Mouse (Mus musculus) thymus, postnatal 25 days (tissue): ENCODE measurements around the gene Nktr.

Experiments
- DNase-seq: peaks from one replicate; pipeline ENCODE4 v3.0.0; 2022

The Nktr gene

GRCm38 (mm10) chr9:121708506-121709486 lies 10.2 kb upstream of the Nktr start:
- no peak for DNase-seq

GRCm38 (mm10) chr9:121709898-121710583 lies 8.9 kb upstream of the Nktr start, which contains the start of gene Ss18l2:
Gene Ss18l2, plus strand, starts transcription at chr9:121710329.
- peak; percentile 96 for DNase-seq

DNA sequence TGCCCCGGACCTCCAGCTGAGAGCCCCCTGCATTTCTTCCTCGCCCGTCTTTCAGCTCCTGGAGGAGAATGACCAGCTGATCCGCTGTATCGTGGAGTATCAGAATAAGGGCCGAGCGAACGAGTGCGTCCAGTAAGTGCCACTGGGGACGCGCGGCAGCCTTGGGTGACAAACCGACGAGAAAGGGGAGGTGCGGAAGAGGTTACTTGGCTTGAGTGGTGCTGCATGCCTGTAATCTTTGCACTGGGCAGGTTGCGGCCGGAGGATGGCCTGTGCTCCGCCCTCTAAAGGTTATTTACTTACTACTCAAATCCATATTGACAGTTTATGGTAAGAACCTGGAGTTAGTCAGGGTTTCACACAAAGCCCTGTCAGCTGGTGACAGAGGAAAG lies 8.4 kb upstream of the Nktr start:
- no peak for DNase-seq

GRCm38 (mm10) chr9:121717048-121717447 lies 1.9 kb upstream of the Nktr start:
- DNase-seq, result no peak

- no peak for DNase-seq
Observed at GRCm38 (mm10) chr9:121718070-121718705, 781 bp upstream of the Nktr start.

DNA sequence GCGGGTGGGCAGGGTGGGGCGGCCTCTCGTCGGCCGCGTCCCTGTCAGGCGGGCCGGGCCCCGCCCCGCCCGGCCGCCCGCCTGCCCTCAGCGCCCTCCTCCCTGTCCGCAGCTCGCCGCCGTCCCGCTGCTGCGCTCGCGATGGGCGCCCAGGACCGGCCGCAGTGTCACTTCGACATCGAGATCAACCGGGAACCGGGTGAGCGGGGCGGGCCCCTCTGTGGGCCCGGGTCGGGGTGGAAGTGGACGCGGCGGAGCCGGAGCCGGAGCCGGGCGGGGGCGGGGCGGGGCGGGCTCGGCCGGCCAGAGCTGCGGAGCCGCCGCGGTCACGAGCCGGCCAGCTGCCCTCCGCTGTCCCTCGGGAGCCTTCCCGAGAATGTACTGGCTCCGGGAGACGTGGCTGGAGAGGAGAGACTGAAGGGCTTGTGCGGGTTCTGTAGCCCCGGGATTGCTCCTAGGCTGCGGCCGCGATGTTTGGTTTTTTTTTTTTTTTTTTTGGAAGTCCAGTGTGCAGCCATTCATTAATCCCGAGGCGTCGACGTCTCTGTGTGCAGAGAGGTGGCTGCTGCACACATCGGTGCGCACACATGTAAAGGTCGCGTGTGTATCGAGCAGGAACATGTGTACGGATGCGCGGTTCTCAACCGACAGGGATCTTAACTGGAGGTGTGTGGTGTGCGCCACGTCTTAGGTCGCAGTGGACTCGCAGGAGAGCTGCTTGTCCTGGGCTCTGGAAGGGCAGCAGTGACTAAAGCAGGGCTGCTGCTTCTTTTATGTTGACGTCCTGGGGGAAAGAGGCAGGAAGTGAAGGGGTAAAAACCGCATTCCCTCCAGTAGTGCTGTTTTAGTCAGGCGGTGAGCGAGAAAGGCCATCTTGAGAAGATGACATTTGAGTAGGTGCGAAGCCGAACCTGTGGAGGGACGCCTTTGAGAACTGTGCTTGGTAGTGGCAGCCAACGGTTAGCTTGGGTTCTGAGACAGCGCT lies 670 bp downstream of the Nktr start:
- DNase-seq, result peak; percentile 44

DNA sequence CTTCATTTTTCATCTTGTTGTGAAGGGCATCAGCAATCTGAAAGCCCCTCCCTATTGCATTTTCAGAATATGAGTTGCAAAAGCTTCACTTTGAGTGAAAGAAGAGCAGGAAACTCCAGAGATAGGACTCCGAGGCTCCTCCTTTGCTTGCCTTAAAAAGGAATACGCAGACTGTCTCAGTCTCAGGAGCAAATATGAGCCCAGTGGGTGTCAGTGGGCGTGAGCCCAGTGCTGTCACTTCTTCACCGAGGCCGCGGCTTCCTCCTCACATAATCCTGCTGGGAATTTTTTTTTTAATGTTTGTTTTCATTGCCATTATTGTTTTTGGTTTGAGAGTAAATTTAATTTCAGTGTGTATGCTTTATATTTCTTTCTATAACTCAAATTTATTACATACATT lies 21.5 kb downstream of the Nktr start:
- no peak for DNase-seq

DNA sequence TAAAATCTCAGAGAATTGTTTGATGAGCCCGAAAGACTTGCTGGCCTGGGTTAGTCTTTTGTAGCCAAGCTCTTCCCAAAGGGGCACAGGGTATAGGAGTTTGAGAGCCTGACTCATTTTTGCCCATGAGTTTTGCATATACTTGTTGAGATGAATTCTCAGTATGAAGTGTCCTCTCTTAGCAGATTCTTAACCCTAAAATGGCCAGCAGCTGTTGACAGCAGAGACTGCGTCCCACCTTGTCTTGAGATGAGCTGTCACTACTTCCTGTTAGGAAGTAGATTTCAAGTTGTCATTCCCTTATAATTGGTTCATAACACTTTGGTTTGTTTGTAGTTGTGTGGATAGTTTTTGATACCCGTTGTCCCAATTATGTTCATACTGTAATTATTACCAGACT lies 22.2 kb downstream of the Nktr start:
- no peak for DNase-seq

GRCm38 (mm10) chr9:121744051-121744450 lies 25.1 kb downstream of the Nktr start:
- no peak for DNase-seq

GRCm38 (mm10) chr9:121752774-121753173 lies 33.8 kb downstream of the Nktr start:
- no peak for DNase-seq

GRCm38 (mm10) chr9:121754624-121755023 lies 35.7 kb downstream of the Nktr start:
- DNase-seq, result no peak

DNA sequence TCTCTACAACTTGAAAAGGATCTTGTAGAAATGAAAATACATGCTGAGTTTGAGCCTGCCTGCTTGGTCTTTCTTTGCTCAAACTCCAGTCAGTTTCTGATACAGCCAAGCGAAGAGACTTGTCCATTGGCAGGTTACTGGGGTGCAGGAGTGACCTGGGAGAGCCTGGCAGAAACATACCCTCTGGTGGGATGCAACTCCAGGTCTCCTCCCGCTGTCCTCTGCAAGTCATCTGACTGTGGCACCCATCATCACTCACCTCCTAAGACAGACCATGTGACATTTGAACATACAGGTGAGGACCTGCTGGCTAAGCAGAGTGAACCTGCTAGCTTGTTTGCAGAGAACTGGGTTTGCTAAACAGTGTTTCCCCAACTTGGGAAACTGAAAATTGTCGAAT lies 37.8 kb downstream of the Nktr start:
- DNase-seq, result no peak

- DNase-seq, result no peak
Observed at GRCm38 (mm10) chr9:121757432-121757831, 38.5 kb downstream of the Nktr start.

DNA sequence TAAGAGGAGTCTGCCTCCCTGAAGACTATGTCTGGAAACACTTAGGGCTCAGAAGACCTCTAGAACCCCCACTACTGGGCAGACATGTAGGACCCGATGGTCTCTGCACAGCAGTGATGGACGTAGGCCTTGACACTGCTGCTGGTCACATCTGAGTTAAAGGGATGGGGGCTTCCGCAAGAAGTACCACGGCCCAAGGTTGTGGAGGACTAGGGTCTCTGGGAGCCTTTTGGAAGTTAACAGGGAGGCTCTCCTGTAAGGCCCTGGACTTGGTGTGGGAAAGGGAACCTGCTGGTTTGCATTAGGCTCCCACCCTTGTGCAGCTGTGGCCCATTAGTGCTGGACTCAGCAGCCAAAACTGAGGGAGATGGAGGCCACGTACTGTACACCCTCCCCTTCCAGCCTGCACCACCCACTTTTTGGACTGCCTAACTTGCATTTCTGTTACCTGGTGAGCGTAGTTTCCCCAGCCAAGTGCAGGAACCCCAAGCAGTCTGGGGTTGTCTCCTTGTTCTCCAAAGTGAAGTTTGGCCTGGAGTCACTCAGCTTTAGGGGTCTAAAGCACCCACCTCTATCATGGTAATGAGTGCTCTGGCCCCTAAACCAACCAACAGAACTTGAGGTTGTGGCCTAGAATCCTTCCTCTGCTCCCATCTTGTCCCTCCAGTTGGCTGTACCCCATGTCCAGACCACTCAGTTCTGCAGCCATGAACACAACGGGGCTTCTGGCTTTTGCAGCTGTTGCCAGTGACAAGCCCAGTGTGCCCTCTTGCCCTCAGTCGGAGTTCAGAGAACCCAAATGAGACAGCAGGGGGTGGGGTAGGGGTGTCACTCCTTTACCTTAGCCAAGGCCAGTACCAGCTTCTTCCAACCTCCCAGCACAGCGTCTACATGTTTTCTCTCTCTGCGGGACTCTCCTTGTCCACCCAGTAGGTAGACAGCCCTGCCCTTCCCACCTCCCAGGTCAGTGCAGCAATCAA lies 39.2 kb downstream of the Nktr start:
- DNase-seq, result no peak

GRCm38 (mm10) chr9:121759091-121760081 lies 40.4 kb downstream of the Nktr start, which contains the start of gene Zfp651:
Gene Zfp651, plus strand, starts transcription at chr9:121759330.
- no peak for DNase-seq

DNA sequence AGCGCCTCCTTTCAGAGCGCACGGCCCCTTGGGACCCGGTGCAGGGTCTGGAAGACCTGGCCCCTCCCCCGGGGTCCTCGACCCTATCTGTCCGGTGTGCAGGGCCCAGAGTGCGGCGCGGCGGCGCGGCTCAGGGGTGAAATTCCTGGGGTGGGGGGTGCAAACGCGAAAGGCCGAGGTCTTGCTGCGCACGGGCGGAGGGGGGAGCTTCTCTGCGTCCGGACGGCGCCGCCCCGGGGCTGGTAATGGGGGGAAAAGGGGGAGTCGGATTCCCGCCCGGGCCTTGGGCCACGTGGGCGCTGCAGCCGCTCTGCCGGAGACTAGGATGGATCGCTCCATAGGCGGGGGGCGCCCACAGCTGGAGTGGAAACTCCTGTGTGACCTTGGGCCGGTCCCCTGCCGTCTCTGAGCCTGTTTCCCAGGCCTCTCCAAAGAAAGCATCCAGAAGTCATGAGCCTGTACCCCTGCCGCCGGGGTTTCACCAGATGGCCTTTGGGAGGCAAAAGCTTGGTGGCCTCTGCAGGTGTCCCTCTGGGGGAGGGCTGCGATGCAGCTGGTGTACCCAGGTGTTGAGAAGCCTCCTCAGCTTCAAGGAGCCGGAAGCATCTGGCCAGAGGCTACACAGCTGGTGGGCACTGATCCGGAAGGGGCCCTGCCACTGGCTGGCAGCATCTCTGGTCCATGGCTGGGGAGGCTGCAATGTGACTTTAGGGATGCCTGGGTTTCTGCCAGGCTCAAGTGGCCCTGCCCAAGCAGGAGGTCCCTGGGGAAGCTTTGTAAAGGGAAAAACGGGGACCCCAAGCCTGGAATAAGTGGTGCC lies 41.5 kb downstream of the Nktr start:
- peak; percentile 54 for DNase-seq

- DNase-seq, result no peak
Observed at GRCm38 (mm10) chr9:121761091-121761665, 42.2 kb downstream of the Nktr start.

DNA sequence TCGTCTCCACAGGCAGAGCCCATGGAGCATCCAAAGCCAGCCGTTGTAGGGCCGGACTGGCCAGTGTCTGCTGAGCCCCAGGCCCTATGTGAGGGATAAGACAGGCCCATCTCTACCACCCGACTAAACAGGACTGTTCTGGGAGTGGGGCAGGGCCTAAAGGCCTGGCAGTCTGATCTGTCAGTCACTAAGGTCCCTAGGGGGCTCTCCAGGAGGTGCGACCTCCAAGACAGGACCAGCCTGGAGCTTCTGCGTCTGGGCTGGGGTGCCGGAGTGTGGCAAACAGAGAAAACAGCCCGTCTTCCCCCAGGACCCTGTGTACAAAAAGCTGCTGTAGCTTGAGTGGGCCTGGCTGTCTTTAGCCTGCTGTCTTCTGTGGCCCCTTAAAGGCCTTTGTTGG lies 42.8 kb downstream of the Nktr start:
- no peak for DNase-seq
